Mouse (Mus musculus): Measurements from ENCODE around the gene Pou6f2.

The Pou6f2 gene

DNA sequence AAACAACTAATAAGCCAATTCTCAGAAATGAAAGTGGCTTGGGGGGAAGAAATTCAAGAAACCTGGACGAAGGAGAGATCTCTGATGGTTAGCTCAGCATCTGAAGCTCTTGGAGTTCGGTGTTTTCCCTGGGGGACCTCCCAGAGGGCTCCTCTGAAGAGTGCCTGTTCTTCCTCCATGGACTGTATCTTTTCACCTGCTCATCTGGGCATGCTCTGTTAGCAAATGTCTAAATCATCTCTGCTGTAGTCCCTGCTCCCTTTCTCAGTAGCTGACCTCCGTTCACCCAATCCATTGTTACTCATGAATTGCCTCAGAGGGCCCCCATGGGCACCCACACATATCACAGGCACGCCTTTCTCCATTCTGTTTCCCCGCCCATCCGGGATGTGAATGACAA, at the start of gene Pou6f2:
Gene Pou6f2 (minus strand): TSS at position 101 of the 400 bp plus-strand sequence.
- no peak for DNase-seq

DNA sequence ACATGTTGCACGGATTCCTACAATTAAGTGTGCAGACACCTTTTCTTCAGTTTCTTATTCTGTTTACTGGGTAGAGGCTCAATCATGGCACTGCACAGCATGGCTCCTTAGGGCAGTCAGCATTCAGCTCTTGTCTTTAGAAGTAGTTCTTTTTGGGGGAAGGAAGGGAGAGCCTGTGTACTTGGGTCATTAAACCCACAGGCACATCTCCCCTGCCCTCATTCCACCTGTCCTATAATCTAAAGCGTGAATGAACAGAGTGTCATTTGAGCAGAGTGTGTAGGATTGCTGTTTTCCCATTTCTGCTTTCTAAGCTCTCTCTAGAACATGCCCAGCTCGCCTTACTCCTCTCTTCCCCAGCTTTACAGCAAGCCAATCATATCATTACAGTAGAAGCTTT, 42.4 kb upstream of the Pou6f2 start:
- DNase-seq: no peak

GRCm38 (mm10) chr13:18387673-18388072, 9.8 kb downstream of the Pou6f2 start:
- DNase-seq: no peak

GRCm38 (mm10) chr13:18363373-18363772, 34.1 kb downstream of the Pou6f2 start:
- DNase-seq: no peak

- no peak for DNase-seq
Observed at GRCm38 (mm10) chr13:18344580-18345333, 52.7 kb downstream of the Pou6f2 start.

DNA sequence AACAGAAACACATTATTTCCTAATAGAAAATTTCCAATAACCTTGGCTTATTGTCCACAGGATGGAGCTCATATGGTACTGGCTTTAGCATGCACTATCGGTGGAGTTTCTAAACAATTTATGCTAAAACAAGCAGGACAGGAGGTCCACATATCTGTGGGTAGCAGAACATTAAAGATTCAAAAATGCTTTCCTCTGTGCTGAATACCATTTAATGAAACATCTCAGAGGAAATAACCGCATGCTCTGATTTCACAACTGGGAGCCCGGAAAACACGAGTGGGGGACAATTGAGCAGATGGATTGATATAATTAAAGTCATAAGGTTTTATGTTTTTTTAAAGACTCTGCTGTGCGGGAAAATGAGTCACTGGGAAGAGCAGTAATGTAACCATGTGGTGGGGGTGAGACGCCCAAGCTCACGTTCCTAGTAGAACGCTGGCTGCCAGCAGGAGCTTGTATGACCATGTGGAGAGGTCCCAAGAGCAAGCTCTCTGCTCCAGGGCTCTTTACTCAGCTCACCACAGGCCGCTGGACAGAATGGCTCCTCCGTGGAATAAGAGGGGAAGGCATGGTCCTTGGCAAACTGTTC, 58.5 kb downstream of the Pou6f2 start:
- no peak for DNase-seq

DNA sequence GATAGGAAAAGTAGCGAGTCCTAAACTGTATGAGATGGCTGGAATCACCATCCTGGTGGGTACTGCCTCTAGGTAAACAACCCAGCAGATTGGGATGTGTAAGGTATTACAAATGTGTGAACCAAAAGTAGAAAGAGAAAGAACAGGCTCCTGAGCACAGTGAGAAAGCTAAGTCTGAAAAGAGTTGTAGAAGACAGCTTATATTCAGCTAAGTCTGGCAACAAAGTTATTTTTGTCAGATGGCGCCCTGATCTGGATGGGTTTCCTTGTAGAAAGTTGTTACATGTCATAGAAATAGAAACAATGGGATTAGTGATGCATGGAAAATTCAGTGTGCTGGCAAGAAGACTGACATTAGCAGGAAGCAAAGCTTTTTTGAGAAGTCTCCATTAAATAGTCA, 59.5 kb downstream of the Pou6f2 start:
- no peak for DNase-seq

DNA sequence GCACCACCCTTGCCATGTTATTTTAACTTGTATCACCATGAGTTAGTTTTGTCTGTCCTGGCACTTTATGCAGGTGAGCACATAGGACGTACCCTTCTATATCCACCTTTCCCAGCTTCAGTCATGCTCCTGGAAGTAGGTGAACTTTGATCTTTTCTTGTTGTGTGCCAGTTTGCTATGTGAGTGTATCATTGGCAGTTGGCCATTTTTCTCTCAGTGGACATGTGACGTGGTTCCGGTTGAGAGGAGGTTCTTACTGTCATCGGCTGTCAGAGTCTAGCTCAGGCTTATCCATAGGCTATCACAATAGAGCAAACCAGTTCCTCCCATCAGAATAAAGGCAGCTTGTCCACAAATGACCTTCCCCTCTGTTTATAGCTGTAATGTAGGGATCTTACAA, 63.5 kb downstream of the Pou6f2 start:
- no peak for DNase-seq

- DNase-seq: no peak
Observed at GRCm38 (mm10) chr13:18332596-18332995, 64.9 kb downstream of the Pou6f2 start.

DNA sequence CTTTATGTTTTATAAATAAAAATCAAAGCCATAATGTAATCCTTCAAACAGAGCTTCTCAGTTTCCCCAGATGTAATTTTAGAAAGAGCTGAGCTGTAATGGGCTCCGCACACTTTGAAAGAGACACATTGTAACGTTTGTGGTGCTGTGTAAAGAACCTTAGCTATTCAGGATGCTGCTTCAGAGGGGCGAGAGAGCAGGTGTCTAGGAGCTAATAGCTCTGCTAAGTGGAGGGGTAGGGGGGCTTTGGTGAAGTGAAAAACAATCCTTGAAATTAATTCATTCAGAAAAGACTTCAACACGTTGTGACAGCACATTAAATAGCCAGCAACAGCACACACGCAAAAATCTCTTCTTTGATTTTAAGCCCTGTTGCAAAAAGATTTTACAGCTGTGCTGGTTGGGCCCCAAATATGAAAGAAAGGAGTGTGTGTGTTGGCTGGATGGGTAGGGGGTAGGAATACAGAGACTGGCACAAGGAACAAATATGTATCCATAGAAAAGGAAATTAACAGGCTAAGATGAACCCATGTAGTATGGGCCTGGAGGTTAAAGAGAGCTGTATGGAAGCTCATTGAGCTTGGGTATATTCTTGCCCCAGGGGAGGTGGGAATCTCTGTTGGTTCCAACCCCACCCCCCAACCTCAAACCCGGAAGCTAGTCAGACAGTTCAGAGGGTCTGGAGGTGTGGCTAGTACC, 73.4 kb downstream of the Pou6f2 start:
- no peak for DNase-seq

DNA sequence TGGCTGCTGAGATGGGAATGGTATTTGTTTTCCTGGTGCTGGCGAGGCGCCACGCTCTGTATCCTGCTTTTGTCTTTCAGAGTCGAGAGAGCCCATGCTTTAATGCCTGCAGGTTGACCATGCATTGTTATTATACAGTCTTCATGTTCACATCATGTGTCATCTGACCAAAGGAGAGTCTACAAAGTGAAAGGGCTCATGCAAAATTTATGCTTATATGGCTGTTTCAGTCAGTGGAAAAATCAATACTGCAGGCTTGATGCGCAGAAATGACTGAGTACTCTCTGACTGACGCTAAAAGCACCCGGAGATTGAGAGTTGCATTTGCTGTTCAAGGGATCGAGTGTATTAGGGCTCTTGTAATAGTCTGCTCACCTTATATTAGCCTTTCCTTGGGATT, 74.1 kb downstream of the Pou6f2 start:
- peak in 1 of 2 experiments; percentile 20 for DNase-seq

GRCm38 (mm10) chr13:18312613-18313012, 84.9 kb downstream of the Pou6f2 start:
- no peak for DNase-seq

- no peak for DNase-seq
Observed at GRCm38 (mm10) chr13:18309024-18309423, 88.5 kb downstream of the Pou6f2 start.

- no peak for DNase-seq
Observed at GRCm38 (mm10) chr13:18306506-18307145, 90.9 kb downstream of the Pou6f2 start.

DNA sequence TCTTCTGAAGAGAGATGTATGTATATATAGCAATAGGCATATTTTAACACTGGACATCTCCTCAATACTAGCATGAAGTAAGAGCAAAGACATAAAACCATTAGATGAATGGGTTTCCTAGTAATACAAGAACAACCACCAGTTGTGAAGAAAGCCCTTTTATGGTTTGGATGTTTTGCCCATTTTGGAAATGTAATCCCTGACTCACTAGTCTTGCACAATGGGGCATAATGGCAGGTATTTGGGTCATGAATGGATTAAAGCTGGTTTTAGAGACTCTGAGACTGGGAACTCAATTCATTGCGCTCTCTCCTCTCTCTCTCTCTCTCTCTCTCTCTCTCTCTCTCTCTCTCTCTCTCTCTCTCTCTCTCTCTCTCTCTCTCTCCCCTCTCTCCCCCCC, 97.5 kb downstream of the Pou6f2 start:
- DNase-seq: no peak

- no peak for DNase-seq
Observed at GRCm38 (mm10) chr13:18293438-18293837, 104.0 kb downstream of the Pou6f2 start.

DNA sequence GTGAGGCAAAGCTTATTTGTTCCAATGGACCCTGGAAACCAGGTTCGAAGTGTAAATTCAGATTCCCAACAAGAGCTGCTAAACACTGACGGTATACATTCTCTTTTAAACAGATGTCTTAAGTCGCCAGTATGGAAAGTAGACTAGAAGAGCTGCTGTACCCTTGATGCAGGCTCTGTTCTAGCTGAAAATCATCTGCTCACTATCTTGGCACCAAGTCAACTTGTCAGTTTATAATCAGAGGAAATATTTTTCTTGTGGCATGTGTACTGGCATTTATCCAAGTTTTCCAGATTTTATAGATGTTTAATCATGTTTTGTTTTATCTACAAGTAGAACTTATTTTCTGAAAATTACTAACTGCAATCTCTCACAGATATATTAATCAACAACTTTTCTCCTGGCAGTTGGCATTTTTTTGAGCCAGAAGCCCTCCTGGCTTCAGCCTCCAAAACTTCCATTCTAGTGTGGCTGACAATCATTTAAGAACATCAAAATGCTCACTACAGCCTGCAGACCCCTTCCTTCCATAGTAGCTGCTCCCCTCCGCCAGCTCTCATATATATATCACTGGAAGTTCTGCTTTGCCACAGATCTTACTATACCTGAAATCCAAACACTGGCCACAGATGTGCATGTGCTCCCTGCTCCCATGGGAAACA, 107.1 kb downstream of the Pou6f2 start:
- no peak for DNase-seq

GRCm38 (mm10) chr13:18287536-18287935, 110.0 kb downstream of the Pou6f2 start:
- no peak for DNase-seq

DNA sequence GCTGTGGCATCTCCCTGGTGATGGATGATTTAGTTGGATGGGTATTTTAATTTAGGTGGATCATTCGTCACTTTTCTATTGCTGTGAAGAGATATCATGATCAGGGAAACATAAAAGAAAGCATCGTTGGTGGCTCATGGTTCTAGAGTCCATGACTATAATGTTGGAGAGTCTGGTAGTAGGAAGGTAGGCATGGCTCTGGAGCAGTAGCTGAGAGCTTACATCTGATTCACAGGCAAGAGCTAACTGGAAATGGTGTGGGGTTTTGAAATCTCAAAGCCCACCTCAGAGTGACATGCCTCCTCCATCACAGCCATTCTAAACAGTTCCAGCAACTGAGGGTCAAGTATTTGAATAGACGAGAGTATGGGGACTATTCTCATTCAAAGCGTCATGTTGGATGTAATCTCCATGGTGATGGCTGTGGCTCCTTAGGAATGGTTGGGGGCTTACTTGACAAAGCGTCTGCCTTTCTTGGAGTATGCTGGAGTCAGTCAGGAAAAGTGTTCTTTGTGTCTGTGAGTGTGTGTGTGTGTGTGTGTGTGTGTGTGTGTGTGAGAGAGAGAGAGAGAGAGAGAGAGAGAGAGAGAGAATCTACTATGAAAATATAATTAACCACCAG, 115.0 kb downstream of the Pou6f2 start:
- DNase-seq: no peak

GRCm38 (mm10) chr13:18281084-18281483, 116.4 kb downstream of the Pou6f2 start:
- no peak for DNase-seq

DNA sequence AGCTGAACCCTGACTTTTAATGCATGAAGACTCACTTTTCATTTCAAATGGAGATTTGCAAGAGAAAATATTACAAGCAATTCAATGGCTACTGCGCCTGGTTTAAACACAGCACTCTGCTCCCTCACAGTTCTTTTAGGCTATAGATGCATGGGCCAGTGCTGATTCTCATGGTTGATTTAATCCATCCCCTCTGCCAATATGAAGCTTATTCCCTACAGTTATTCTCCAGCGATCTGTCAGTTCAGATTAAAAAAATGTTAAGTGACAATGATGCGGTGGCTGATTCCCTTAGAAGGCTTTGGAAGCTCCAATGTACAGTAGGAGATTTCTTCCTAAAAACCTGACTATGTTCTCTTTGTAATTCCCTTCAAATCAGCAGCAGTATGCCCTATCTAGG, 144.4 kb downstream of the Pou6f2 start:
- no peak for DNase-seq

DNA sequence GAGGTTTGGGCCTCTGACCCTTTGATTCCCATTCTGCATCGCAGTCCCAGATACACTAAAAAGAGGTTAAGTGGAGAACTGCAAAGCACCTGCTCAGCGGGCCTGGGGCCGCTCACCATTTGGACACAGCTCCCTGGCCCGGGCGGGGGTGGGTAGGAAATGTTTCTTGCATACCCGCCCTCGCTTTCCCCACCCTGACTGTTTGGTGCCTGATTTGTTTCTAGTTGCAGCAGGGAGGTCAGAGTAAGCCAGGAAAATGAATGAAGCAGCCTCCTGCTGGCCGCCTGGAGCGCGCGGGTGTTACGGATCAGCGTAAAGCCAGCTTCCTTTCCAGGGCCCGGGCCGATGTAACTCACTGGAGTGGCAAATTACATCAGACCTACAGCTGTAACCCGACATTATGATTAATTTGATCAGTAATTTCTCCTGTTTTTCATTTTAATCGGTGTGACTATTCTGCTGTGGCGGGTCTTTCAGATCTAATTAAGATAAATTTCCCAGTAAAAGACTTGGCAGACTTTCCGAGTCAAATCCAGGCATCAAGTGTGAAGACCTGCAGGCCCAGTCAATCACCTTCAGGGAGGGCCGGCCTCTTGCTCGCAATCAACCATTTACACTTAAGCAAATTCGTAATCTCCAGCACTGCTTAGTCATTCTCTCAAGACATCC, 178.8 kb downstream of the Pou6f2 start:
- DNase-seq: peak; percentile 6 to 25
